Comparison of ENCODE assay signal across 9 mouse cellular contexts in the genomic region with DNA sequence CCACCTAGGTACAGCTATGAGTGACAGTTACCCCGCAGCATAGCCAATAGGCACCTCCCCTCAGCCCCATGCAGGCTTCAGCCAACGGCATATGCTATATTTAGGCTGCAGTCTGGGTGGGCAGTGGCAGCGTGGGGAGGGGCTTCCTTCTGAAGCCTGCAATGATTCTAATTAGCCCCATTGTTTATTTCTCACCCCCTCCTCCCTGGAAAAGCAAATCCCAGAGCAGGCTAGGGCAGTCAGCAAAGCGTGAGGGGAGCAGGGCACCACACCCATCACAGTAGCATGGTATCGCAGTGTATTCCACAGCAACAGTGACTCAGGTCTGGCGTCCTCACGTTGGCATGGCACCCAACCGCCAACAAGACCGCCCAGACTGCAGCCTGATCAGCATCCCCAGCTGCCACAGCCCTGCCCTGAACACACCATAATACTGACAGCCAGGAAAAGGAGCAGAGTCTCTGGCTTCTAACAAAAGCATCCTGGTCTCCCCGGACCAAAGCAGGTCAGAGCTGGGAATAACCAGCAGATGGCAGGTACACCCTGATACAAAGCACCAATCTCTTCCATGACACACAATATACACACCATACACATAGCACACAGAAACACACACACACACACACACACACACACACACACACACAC. TPM values are rescaled to one million over a fixed set of nuclear protein-coding genes. Genes with fewer than 3 reads are reported as not detected.
DNase-seq lines count a peak whose midpoint lies in the region; ATAC-seq lines count a peak whose summit lies in the region.
"Had no signal": no experiment of that assay in that cellular context is flagged by ENCODE, and none has a peak within 500 bp of the region (broad histone marks: within the 10 kb centered on the region; RNA-seq: fewer than 3 reads in every experiment).

No protein-coding gene starts in this region.

- H3K9me3 ChIP-seq in heart, embryonic 10.5 days: no peaks in the 10 kb centered on the region
- no peaks in the 10 kb centered on the region for H3K9me3 ChIP-seq in embryonic facial prominence, embryonic 15.5 days (replicated peaks)
- H3K9me3 ChIP-seq in intestine, embryonic 14.5 days (ENCODE audit: control insufficient read depth, low read length): no peaks in the 10 kb centered on the region
- H3K9me3 ChIP-seq in stomach, embryonic 15.5 days: no peaks in the 10 kb centered on the region
- H3K9me3 ChIP-seq: G1E had no signal

- H3K27me3 ChIP-seq in heart, embryonic 10.5 days (ENCODE audit: insufficient read depth, poor library complexity, severe bottlenecking): peaks cover 27% of the 10 kb centered on the region
- H3K27me3 ChIP-seq in embryonic facial prominence, embryonic 15.5 days: peaks cover 7% of the 10 kb centered on the region; the same call in 1 of the 2 replicates
- peaks cover 3% of the 10 kb centered on the region; the same call in 1 of the 2 replicates for H3K27me3 ChIP-seq in intestine, embryonic 14.5 days (replicated peaks; ENCODE audit: control insufficient read depth, insufficient read depth, low read length)
- no peaks in the 10 kb centered on the region for H3K27me3 ChIP-seq in stomach, embryonic 15.5 days (replicated peaks)

- ATAC-seq in embryonic facial prominence, embryonic 15.5 days (ENCODE audit: insufficient number of reproducible peaks, low FRiP score, low TSS enrichment, low read depth): peak; percentile 80
- ATAC-seq in intestine, embryonic 14.5 days (replicated peaks; ENCODE audit: low FRiP score, low TSS enrichment, low read depth): peak; percentile 55
- peak; percentile 70; the same call in 1 of the 2 replicates for ATAC-seq in stomach, embryonic 15.5 days (ENCODE audit: insufficient read depth, low FRiP score, low read depth)

- peak overlapping the region; percentile 44 for H3K4me3 ChIP-seq in heart, embryonic 10.5 days
- H3K4me3 ChIP-seq in embryonic facial prominence, embryonic 15.5 days (replicated peaks): no peak overlapping the region; the same call in 1 of the 2 replicates
- H3K4me3 ChIP-seq in intestine, embryonic 14.5 days (ENCODE audit: low read depth, low read length): no peak overlapping the region
- no peak overlapping the region for H3K4me3 ChIP-seq in stomach, embryonic 15.5 days (replicated peaks)

- no peak overlapping the region for H3K9ac ChIP-seq in embryonic facial prominence, embryonic 15.5 days
- H3K9ac ChIP-seq in intestine, embryonic 14.5 days (ENCODE audit: low read length): no peak overlapping the region
- H3K9ac ChIP-seq in stomach, embryonic 15.5 days: no peak overlapping the region

- no peak for DNase-seq in heart, embryonic 10.5 days (ENCODE audit: low spot score)
- no peak for DNase-seq in heart, postnatal 14 days
- DNase-seq in Muller cell, postnatal 12 days (ENCODE audit: inconsistent ontology term): peak; percentile 84
- peak; percentile 67 for DNase-seq in intestine, embryonic 14.5 days (ENCODE audit: low spot score)
- peak; percentile 48 to 73 for DNase-seq in lung, postnatal 4 days
- no peak for DNase-seq in kidney, postnatal 10 days

- 5% methylated on average over 10 of the region's 10 CpGs for WGBS in heart, embryonic 10.5 days
- 5% methylated on average over 10 of the region's 10 CpGs for WGBS in embryonic facial prominence, embryonic 15.5 days
- 2% methylated on average over 10 of the region's 10 CpGs for WGBS in intestine, embryonic 14.5 days
- under 1% methylated on average over 10 of the region's 10 CpGs for WGBS in stomach, embryonic 15.5 days

- no peaks in the 10 kb centered on the region for H3K36me3 ChIP-seq in heart, embryonic 10.5 days
- H3K36me3 ChIP-seq in embryonic facial prominence, embryonic 15.5 days: no peaks in the 10 kb centered on the region
- H3K36me3 ChIP-seq in intestine, embryonic 14.5 days (ENCODE audit: control insufficient read depth, insufficient read depth, low read length): no peaks in the 10 kb centered on the region
- no peaks in the 10 kb centered on the region for H3K36me3 ChIP-seq in stomach, embryonic 15.5 days
- H3K36me3 ChIP-seq: G1E had no signal

- H3K4me1 ChIP-seq in heart, embryonic 10.5 days: peaks cover 44% of the 10 kb centered on the region
- peaks cover 46% of the 10 kb centered on the region for H3K4me1 ChIP-seq in embryonic facial prominence, embryonic 15.5 days
- H3K4me1 ChIP-seq in intestine, embryonic 14.5 days (replicated peaks; ENCODE audit: control insufficient read depth, insufficient read depth, low read length): peaks cover 13% of the 10 kb centered on the region
- H3K4me1 ChIP-seq in stomach, embryonic 15.5 days: peaks cover 34% of the 10 kb centered on the region

- peak overlapping the region; percentile 38 for H3K4me2 ChIP-seq in embryonic facial prominence, embryonic 15.5 days (replicated peaks)
- peak overlapping the region; percentile 20 for H3K4me2 ChIP-seq in intestine, embryonic 14.5 days (ENCODE audit: low read length)
- H3K4me2 ChIP-seq in stomach, embryonic 15.5 days: peak overlapping the region; percentile 34

- peak overlapping the region; percentile 54 for H3K27ac ChIP-seq in heart, embryonic 10.5 days
- H3K27ac ChIP-seq in embryonic facial prominence, embryonic 15.5 days (replicated peaks): peak overlapping the region; percentile 65
- peak overlapping the region; percentile 64; the same call in 1 of the 2 replicates for H3K27ac ChIP-seq in intestine, embryonic 14.5 days (ENCODE audit: low read depth)
- peak overlapping the region; percentile 72 for H3K27ac ChIP-seq in stomach, embryonic 15.5 days

- intact Hi-C loops in heart, postnatal 14 days (cut with DNase I): no loop called here

RNA-seq across cellular contexts. Expression of gene Ccdc187, which starts 4.0 kb away (rescaled TPM):
- polyA plus RNA-seq in heart, embryonic 10.5 days (2016; fragmentation: Nextera tagmentation; extraction: Ambion mirVana): 0.02 TPM in 1 of 2 replicates, not detected in the other
- under 1 TPM; 0.10 to 0.17 TPM for total RNA-seq in heart, postnatal 14 days (2021)
- 0.70 and 1.1 TPM in 2 replicates for polyA plus RNA-seq in embryonic facial prominence, embryonic 15.5 days (2015; fragmentation: Nextera tagmentation; extraction: Ambion mirVana)
- polyA plus RNA-seq in intestine, embryonic 14.5 days (2014; fragmentation: Nextera tagmentation; extraction: Ambion mirVana): 0.50 and 0.51 TPM in 2 replicates
- 0.57 and 0.61 TPM in 2 replicates for polyA plus RNA-seq in stomach, embryonic 15.5 days (2015; fragmentation: Nextera tagmentation; extraction: Ambion mirVana)
- polyA plus RNA-seq: G1E had no signal

RNA-seq across cellular contexts. Expression of gene Gpsm1, which starts 17.0 kb away (rescaled TPM):
- 43.7 and 53.9 TPM in 2 replicates for polyA plus RNA-seq in heart, embryonic 10.5 days (2016; fragmentation: Nextera tagmentation; extraction: Ambion mirVana)
- 100 to 1,000 TPM; 200 to 237 TPM for total RNA-seq in heart, postnatal 14 days (2021)
- 52.0 and 52.1 TPM in 2 replicates for polyA plus RNA-seq in embryonic facial prominence, embryonic 15.5 days (2015; fragmentation: Nextera tagmentation; extraction: Ambion mirVana)
- 23.4 and 26.7 TPM in 2 replicates for polyA plus RNA-seq in intestine, embryonic 14.5 days (2014; fragmentation: Nextera tagmentation; extraction: Ambion mirVana)
- 34.6 and 35.8 TPM in 2 replicates for polyA plus RNA-seq in stomach, embryonic 15.5 days (2015; fragmentation: Nextera tagmentation; extraction: Ambion mirVana)

RNA-seq across cellular contexts. Expression of gene Dnlz, which starts 53.6 kb away (rescaled TPM):
- polyA plus RNA-seq in heart, embryonic 10.5 days (2016; fragmentation: Nextera tagmentation; extraction: Ambion mirVana): 32.7 and 34.7 TPM in 2 replicates
- 10 to 100 TPM; 15.5 to 16.3 TPM for total RNA-seq in heart, postnatal 14 days (2021)
- 30.2 and 31.9 TPM in 2 replicates for polyA plus RNA-seq in embryonic facial prominence, embryonic 15.5 days (2015; fragmentation: Nextera tagmentation; extraction: Ambion mirVana)
- polyA plus RNA-seq in intestine, embryonic 14.5 days (2014; fragmentation: Nextera tagmentation; extraction: Ambion mirVana): 25.4 and 29.2 TPM in 2 replicates
- polyA plus RNA-seq in stomach, embryonic 15.5 days (2015; fragmentation: Nextera tagmentation; extraction: Ambion mirVana): 22.2 and 25.1 TPM in 2 replicates

Comparison
In these comparisons a context has a peak if more than half of its experiments do, and no peak if none do; other contexts are left out.
1. DNase-seq: peak in Muller cell, postnatal 12 days (single experiment), intestine, embryonic 14.5 days (single experiment) and lung, postnatal 4 days (2 of 2); none in heart, embryonic 10.5 days (single experiment), heart, postnatal 14 days (0 of 2) and kidney, postnatal 10 days (single experiment).
2. Peak in every context shown above with its lines, with median percentiles within 50 percentile points of each other: H3K27ac ChIP-seq, ATAC-seq and H3K4me2 ChIP-seq.